Mouse (Mus musculus) activated CD4-positive, CD25-positive, alpha-beta regulatory T cell, adult 4 months (primary cell): ENCODE measurements around the gene F3. TPM values are rescaled to one million over a fixed set of nuclear protein-coding genes. Genes with fewer than 3 reads are reported as not detected.

Experiments
- ATAC-seq: one replicate; pipeline ENCODE4 v1.8.0; 2017
- polyA plus RNA-seq, 2 experiments: library from polyadenylated mRNA; unstranded; fragments of 100-300 nt; shearing (Covaris generic); gene quantifications; one replicate each; pipeline ENCODE4 v1.2.1; 2017

The F3 gene
- polyA plus RNA-seq, 2 experiments from 2014 or later = not detected

GRCm38 (mm10) chr3:121710894-121711531 is 12.3 kb upstream of the F3 start:
- no peak for ATAC-seq

DNA sequence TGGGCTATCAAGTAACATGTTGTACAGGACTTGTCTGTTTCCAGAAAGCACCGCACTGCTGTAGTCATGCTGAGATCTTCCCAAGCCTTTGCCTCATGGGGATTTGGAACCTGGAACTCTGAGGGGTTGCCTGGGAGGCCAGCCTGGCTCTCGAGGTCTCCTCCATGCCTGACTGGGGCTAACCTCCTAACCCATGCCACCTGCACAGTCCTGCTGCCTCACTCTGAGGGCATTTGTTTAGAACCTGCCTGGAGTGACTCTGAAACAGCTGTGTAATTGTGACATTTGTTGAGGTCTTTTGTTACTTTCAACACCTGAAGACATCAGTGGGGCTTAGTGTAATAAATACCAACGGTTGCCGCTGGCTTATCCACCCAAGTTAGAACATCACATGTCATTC is 11.1 kb upstream of the F3 start:
- ATAC-seq = no peak

GRCm38 (mm10) chr3:121713151-121713701 is 10.1 kb upstream of the F3 start:
- no peak for ATAC-seq

- no peak for ATAC-seq
Observed at GRCm38 (mm10) chr3:121713816-121714215, 9.5 kb upstream of the F3 start.

DNA sequence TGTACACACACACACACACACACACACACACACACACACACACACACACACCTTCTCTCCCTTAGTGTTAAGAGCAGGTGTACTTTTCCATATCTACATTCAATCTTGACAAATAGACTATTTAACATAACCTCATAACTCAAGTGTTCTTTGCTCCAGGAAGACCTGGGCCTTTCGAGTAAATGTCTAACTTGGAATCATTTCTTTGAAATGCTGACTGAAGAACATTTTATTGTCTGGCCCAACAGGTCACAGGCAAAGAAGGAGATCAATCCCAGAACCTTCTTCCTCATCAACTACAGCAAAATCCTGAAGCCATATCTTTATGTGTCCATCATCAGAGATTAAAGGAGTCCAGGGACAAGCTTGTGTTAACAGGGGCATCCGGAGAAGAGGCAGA is 8.9 kb upstream of the F3 start:
- ATAC-seq = no peak

DNA sequence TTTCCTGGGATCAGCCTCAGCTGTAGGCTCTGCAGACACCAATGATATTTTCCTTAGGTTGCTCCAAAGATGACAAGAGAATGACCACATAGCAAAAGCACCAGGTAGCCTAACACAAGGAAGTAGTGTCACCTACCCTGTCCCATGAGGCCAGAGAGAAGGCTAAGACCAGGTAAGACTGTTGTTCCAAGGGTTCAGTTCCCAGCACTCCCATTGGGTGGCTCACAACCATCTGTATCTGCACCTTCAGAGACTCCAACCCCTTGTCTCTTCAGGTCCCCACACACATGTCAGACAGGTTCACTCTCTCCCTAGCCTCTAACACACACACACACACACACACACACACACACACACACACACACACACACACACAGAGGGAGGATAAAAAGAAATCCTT is 8.0 kb upstream of the F3 start:
- no peak for ATAC-seq

DNA sequence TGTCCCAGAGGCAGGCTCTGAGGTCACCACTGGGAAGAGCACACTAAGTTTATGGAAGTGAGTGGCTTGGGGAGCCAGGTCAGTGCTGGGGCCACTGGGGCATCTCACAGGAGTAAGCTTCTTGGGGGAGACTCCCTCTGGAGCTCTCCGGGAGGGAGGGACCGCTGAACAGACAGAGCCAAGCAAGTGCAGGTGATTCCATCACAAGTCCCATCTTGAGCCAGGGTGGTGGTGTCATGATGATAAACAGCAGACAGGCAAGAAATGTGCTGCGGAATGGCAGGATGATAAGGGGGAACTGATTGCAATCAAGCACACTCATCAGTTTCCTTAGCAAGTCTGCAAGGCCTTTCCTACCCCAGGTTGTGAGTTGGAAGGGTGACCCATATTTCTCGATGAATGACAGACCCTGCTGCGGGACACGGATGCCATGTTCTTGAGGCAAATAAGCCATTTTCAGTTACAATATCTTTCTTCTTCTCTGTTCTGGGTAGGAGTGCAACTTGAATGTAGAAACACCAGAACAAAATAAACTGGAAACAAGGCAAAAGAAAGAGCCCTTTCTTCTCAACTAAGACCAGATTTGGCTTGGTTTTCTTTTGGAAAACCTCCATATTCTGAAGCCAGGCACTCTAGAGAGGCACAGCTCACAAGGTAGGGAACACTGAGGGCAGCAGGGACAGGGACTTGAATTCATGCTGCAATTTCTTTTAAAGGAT is 7.4 kb upstream of the F3 start:
- no peak for ATAC-seq

DNA sequence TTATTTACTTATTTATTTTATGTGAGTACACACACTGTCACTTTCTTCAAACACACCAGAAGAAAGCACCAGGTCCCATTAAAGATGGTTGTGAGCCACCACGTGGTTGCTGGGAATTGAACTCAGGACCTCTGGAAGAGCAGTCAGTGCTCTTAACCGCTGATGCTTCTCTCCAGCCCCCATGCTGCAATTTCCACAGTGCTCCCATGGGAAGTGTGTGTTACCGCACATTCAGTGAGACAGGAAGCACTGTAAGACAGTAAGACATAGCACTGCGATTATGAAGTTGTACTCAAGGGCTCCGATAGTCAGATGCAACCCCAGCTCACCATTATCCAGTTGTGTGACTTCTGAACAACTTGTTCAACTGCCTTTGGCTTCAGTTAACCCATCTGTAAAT is 6.9 kb upstream of the F3 start:
- no peak for ATAC-seq

DNA sequence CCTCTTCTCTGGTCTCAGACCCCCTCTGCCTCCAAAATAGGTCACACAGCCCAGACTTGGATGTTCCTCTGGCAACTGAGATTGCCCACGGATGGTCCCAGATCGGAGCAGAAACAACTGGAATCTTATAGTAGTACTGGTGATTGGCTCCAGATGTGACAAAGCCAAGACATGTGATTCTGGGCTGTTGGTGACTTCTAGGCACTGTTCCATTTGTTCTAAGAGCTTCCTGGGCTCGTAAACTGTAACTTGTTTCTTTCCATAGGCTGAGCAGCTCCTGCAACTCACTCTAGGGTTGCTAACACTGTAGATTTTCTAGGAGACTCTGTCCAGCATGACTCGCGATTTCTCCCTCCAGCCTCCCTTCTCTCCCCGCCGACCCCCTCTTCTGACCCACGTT is 4.7 kb upstream of the F3 start:
- ATAC-seq = no peak

DNA sequence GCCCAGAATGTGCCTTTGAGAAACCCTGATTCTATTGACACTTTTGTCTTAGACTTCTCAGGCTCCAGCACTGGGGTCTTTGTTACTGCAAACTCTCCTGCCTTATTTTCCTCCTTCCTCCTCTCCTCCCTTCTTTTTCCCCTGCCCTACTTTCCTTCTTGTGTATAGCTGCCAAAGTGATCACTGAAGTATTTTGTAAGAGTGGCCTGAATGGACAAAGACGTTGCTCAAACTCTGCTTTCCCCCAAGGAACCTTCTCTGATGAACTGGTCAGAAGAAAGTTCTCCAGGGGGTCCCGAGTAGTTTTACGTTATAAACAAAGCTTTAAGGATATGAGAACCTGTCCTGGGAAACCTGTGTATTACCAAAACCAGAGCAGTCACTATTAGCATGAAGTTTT is 3.6 kb upstream of the F3 start:
- ATAC-seq = no peak

DNA sequence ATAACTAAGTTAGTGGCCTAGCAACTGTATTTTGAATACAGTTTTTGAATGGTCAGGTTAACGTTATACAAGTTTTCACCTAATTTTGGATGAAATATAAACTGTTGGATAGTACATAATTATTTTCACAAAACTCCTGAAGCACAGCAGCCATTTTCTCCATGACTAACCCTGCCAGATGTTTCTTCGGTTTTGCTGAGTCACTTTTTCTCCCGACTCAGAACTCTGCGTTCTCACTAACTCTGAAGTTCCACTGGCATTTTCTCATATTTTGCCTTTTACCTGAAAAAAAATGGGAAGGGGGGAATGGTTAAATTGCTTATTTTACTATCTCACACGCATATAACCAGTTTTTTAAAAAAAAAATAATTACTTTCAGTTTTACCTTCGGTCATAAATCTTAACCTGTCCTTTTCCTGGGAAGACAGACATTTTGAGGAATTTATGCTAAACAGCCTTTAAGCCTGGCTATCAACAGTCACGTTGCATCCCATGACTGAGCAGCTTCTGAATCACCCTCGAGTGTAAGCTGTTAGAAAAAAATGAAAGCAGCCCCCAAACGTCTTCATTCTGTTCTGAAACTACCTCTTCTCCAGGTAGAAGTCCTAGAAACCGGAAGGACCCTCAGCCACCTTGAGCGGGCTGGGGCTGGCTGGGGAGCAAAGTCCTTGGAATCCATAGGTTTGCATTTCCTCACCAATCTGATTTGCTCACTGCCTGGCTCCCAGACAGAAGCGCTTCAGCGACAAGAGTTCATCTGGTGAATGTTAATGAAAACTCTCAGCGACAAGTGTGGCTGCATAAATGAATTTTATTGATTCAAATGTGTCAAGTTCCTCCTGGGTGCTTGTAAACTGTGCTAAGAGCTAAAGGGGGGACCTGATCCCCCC is 2.3 kb upstream of the F3 start:
- no peak for ATAC-seq

- ATAC-seq = no peak
Observed at GRCm38 (mm10) chr3:121721691-121722070, 1.7 kb upstream of the F3 start.

DNA sequence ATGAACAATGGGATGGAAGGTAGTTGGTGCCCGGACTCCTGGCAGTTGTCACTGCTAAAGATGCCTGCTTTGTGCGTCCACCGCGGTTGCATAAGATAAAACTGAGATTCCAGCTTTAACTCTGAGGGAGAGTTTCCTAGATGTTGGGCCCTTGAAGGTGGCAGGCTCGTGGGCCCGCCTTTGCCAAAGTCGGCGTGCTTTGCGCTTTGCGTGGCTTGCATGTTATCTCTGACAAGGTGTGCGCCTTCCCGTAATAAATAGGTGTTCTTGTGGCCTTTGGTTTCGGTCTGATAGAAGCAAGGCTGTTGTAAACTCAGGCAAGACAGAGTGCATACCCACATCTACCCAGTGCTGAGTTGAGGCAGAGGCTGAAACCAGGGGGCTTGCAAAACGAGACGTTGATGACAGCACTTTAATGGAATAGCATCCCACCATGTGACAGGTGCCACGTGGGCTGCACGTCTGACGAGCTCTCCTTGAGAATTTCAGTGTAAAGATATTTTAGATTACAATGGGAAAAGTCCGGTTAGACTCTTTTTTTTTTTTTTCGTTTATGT is 709 bp downstream of the F3 start:
- ATAC-seq = no peak

- ATAC-seq = no peak
Observed at GRCm38 (mm10) chr3:121724553-121724952, 1.2 kb downstream of the F3 start.

GRCm38 (mm10) chr3:121725651-121726050 is 2.3 kb downstream of the F3 start:
- ATAC-seq = no peak

GRCm38 (mm10) chr3:121729678-121730077 is 6.3 kb downstream of the F3 start:
- no peak for ATAC-seq

DNA sequence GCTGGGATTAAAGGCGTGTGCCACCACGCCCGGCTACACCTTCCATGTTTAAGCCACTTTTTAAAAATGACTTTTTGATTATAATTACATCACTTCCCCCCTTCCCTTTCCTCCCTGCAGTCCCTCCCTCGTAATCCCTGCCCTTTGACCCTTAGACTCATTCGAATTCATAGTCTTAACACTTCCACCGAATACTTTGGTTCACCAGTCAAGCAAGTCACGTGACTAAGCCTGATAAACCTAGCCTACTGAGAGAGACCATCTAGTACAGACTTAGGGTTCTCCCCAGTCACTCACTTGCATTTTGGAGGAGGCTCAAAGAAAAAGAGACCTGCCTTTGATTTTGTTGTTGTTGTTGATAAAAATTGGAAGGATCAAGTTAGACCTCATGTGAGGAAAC is 12.2 kb downstream of the F3 start:
- ATAC-seq = no peak

GRCm38 (mm10) chr3:121736025-121736744 is 12.8 kb downstream of the F3 start:
- ATAC-seq = peak; percentile 49

GRCm38 (mm10) chr3:121737453-121737852 is 14.1 kb downstream of the F3 start:
- ATAC-seq = no peak

- ATAC-seq = no peak
Observed at GRCm38 (mm10) chr3:121737901-121738300, 14.6 kb downstream of the F3 start.

DNA sequence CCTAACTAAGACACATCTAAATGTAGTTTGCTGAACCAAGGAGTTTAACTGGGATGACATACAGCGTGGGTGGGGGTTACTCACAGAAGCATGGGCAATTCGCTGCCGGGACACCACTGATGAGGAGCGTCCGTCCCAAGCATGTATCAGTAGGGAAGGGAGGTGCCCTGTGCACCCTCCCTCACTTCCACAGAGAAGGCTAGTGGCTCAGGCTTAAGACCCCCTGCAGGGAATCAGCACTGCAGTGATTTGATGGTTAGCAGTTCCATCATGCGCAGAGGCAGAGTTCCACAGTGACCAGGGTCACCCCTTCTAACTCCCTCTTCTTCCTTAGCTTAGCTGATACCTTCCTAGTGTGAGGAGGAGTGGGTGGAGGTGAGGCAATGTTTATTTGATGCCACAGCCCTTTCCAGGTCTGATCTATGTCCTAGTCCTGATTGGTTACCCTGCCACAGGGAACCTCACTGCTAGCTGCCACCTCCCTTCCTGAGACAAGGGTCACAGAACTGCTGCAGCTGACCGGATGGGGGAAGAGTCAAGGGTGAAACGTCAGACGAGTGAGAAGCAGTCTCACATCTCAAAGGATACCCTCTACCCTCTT is 15.5 kb downstream of the F3 start:
- no peak for ATAC-seq
